Mouse (Mus musculus) embryo, embryonic 10.5 days (tissue): ENCODE measurements at regions not wholly inside any gene's neighbourhood (a gene's known extent, or its start where the extent isn't known, plus 50 kb on each side); places are given as distances from the start of the nearest gene placed in this dataset.

Experiments used
- DNase-seq: peaks from one replicate; pipeline ENCODE4 v3.0.0-alpha.2; 2015; ENCODE audit warnings: low spot score

DNA sequence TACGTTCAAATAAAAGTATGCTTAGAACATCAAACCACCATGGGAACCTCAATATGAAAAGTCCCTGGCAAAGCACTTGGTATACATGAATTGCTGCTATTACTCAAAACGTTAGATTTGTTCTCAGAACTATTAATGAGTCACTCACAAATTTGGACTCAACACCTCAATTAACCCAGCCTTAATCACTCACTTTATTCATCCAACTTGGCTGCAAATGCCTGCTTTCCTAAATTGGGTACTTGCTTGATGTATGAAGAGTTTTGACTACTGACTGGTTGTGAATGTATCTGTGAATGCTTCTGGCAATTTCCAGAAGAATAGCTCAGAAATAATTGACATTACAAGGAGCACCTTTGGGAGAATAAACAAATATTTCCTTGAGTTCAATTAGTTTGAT, 308.6 kb downstream of the Arl4a start:
- DNase-seq = no peak

DNA sequence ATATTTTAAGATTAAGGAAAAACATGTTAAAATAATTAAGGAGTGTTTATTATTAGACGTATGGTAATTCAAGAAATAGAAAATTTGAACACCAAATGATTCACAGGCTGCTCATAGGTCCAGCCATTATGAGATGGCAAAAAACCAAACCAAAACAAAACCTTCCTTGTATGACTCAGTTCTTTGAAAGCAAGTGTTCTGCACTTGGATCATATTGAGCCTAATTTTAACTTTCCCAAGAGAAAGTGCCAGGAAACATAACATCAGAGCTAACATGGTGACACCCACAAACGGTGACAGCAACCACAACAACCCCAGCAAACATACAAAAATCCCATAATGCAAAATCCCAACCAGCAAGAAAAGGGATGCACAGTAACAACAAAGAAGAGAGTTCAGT, 313.7 kb downstream of the Arl4a start:
- no peak for DNase-seq

DNA sequence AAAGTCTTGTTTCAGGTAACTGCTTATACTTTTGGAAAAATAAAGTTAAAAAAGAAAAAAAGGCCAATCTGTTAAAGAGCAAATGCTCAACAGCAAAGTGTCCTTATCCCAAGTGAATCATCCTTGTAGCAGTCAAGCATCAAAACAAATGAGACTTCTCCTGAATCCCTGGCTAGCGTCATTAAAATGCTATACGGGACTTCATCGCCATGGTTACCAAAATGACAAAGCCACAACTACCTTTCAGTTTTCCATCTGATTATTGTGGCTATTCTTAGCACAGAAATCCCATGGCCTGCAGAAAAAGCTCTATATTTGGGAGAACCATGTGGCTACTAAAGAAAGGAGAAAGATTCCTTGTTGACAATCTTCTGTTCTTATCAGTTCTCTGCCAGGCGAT, 322.7 kb downstream of the Arl4a start:
- peak; percentile 70 for DNase-seq

DNA sequence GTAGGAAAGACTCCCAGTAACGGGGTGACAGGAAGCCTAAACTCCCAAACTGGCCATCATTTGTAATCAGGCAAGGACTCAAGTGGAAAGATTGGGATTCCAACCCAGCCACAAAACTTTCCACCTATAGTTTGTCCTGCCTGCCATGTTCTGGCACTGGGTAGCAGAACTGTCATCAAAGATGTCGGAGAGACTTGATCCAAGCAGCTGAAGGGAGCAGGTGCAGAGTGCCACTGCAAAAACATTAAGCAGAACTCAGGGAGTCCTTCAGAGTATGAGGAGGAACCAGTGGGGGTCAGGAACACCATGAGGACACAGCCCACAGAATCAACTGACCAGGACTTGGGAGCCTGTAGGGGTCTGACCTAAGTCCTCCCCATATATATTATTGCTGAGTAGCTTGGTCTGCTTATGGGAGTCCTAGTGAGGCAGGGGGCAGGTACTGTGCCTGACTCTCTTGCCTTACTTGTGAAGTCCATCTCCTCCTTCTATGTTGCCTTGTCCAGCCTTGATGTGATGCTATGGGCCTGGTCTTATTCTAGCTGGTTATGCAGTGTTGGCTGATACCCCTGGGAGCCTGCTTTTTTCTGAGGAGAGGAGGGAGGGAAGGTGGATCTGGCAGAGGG, 323.5 kb downstream of the Arl4a start:
- no peak for DNase-seq

DNA sequence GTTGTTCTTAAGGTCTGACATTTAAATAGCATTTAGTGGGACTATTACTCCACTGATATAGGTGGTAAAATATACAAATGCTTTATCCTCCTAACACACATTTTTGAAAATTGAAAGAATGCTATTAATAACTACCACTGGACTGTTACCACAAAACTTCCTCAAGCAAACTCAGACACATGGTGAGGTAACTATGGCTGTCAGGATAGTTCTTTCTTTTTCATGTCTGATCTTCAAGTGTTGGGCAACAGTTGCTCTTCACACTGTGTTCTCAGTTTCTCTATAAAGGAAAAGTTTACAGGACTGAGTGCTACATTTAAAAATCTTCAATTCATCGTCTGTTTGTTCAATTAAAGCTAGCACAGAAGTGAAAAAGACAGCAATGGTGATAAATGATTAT, 326.0 kb downstream of the Arl4a start:
- no peak for DNase-seq

DNA sequence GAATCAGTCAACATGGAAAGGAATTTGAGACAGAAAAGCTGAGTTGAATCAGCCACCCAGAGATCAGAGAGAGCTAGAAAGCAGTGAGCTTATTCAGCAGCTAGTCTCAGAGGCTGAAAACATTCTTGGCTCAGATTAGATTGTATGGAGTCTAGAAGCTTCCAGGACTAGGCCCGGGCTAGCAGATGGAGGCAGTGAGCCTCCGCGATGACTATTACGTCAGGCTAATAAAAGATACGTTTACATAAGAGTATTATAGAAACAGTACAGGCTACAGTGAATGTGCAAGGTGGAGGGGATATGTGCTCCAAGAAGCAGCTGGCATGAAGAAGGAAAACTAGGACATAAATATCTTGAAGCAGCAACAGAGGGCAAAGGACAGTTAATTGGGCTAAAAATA, 328.0 kb downstream of the Arl4a start:
- DNase-seq = no peak

DNA sequence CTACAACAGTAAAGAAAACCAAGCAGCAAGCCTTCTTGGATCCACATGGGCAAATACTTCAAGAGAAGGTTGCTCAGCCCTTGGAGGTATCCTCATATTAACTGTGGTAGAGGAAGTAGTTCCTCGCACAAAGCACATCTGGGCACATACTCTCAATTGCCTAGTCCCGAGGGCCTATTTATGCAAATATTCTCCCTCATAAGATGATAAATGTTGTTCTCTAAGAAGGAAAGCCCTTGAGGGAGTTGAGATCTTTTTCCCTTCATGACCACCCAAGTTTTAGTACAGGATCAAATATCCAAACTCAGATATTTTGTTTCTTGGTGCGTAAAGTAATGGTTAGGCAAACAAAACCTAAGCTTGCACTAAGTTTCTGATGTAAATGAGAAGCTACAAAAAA, 340.6 kb downstream of the Arl4a start:
- DNase-seq = peak; percentile 6

DNA sequence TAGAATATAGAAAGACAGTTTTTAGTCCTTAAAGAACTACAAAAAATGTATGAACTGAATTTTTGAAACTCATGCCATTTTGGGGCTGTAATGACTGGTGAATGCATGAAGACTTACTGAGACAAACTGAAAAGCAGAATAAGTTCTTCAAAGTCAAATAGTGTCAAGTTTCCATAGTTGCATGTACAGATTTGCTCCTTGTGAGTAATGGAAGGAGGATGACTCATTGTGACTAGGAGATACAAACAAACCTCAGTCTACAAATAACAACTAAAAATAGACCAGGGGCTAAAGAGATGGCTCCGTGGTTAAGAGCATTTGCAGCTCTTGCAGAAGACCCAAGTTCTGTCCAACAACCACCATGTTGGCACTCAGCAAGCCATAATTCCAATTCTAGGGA, 342.5 kb downstream of the Arl4a start:
- no peak for DNase-seq

DNA sequence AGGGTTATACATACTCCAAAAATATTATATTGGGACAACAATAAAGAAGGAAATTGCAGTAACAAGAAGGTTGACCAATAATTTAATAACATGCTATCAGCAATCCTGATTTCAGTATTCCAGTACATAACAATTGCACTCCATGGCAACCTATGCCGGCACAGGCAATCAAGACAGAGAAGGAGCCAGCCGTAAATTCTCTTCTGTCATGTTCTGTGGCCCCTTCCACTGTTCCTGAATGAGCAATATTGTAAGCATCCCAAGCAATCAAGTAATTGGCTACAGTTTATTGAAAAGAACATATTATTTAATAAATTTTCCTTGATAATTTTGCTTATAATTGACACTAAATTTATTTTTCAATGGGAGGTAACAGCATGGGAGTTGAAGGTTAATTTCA, 345.8 kb downstream of the Arl4a start:
- no peak for DNase-seq

DNA sequence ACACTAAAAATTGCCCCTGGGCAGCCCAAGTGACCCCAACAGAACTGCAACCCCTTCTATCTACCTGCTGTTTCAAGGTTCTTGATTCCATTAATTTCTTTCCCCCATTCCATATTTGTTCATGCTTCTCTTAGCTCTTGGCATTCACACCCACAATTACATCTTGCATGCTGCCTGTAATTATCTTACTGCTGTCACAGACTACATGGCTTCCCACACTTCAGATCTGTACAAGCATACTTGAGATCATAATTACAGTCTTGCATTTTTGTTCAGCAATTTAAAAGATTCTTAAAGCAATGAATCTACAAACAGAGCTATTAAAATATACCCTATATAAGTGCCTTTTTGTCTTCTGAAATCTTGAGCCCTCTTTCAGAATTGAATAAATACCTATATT, 352.4 kb downstream of the Arl4a start:
- no peak for DNase-seq

DNA sequence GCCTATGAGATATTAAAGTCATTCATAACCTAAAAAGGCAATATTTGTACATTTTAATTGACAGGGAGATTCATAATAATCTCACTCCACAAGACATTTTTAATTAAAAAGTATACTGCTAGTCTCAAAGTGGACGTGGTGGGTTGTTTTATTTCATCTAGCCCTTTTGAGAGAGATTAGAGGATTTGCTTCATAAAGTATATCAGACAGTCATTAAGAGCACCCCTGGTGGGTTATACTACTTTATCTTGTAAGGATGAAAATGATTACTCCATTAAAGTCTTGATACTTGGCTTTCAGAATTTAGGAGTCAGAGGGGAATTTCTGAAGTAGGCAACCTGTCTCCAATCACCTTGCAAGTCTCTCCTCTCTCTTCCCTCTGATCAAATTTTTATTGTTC, 355.7 kb downstream of the Arl4a start:
- no peak for DNase-seq

DNA sequence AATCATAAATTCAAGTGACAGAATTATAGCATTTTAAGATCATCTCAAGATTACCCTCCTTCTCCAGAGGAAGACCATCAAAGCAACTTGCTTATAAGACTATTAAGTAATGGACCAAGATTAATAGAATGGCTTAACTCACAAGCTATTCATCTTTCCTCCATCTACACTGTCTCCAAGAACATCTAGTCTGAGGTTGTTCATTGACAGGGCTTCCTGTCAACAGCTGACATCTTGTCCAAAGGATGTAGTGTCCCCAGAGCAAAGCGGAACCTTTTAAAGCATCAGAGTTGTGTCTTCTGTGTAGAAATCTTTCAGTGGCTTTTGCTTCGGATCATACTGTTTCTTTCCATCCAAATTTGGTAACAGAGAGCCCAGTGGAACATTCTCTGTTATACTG, 362.2 kb downstream of the Arl4a start:
- DNase-seq = no peak

DNA sequence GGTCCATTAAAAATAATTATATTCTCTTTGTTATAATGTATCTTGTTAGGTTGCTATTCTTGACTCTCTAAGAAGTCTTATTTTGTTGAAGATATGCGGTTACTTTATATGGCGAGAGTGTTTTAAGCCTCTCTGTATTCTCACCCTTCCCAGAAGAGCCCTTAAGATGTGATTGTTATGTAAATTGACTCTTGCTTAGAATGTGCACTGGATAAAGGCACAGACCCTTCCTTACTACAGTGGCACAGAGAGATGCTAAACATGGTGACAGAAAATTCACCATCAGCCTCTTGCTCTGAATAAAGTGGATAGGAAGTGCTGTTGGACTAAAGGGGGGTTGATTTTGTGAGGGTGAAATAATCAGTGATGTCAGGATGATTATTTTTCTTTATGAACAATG, 370.1 kb downstream of the Arl4a start:
- DNase-seq = no peak

DNA sequence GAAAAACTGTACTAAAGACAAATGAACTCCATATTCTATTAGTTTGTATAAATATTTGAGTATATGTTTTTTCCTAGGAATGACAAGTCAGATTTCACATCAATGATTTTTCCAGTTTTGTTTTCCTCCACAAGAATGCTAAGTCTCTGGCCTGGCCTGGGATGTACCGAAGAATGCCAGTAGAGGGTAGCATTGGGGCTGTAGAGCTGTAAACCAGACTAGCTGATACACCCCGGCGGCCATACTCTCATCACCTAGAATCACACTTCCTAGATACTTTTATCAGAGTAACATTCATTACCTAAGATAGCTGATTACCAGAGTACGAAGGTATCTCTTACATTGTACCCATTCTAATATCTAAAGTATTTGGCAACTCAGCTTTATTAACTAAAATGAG, 372.4 kb downstream of the Arl4a start:
- peak; percentile 84 for DNase-seq

DNA sequence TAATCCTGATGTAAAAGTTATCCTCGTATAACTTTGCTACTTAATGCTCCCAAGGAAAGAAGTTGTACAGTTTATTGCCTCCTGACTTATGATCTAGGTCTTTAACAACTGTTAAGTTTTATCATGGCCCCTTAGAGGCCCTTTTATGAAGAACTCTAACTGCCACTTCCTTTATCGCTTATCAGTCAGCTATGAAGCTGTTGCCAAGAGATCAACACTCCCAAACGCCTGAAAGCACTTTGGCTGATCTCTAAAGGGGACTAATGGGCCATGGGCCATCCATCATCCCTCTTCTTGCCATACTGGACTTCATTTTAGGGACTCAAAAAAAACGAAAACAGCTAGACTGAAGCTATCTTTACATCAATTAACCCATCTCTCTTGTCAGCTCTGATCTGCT, 377.4 kb downstream of the Arl4a start:
- peak; percentile 12 for DNase-seq

DNA sequence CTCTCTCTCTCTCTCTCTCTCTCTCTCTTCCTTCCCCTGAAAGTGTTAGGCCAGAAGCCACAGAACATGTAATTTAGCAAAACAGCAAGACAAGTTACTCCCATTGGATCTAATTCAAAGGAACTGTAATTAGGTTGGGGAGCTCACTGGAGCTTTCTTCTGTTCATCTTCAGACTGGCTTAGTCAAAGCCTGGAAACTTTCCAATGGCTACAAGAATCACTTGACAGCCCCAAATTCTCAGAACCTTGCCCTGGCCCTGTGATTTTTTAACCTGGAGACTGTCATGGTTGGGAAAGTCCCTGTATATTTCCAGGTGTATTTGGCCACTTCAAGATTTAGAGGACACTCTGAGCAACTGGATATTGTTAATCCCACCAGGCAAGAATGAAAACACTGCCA, 381.2 kb downstream of the Arl4a start:
- no peak for DNase-seq

DNA sequence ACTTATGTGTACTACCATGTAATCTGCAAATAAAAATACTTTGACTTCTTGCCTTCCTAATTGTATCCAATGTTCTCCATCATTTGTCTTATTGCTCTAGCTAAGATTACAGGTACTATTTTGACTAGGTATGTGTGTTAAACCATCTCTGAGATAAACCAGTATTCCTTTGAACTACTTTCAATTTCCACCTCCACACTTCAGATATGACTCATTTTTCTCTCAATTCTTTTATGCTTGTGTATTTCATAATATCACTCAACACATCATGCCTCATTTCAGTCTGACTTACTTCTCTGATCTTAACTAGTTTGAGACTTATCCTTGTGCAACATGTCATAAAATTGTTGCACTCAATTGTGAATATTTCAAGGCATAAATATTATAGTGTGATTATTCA, 388.9 kb downstream of the Arl4a start:
- no peak for DNase-seq

DNA sequence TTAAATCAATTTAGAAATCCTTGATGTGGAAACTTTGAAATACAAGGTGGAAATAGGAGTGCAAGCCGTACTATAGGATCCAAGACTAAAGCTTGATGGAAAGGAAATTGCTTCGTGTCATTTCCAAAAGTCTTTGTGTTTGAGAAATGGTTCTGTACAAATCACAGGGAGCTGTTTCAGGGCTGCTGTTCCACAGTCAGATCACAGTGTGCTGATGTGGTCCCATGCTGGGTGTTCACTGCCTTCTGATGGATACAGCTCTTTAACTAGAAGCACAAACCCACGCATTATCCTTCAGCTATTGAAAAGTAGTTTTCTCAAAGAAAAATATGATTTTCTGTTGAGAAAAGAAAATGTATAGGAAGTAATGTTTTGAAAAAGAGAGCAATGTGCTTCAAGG, 391.3 kb downstream of the Arl4a start:
- no peak for DNase-seq

DNA sequence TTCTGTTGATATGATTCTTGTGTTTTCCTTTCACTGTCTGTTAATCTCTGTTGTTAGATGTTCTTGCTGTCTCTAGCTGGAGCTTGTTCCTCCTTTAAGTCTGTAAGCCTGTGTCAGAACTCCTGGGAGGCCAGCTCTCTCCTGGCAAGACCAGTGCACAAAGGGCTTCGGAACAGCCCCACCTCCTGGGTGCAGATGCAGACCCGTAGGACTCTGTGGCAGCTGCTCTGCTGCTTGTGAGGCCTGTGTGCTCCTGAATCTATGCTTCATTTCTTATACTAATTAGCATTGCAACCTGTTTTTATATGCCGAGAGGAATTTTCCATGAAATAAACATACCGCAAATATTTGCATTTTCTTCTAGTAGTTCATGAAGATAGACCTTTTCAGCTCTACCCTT, 392.2 kb downstream of the Arl4a start:
- no peak for DNase-seq

DNA sequence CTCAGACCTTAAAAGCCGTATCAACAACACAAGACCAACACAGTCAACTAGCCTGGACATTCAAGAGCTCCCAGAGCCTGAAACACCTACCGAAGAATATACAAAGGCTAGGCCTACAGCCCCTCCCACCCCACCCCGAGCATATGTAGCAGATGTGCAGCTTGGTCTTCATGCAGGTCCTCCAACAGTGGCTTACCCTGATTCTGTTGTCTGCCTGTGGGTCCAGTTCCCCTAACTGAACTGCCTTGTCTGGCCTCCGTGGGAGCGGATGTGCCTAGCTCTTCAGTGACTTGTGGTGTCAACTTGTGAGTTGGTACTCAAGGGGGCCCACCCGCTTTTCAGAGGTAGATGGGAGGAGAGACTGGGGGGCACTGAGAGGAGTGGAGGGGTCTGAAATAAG, 398.6 kb downstream of the Arl4a start:
- no peak for DNase-seq

DNA sequence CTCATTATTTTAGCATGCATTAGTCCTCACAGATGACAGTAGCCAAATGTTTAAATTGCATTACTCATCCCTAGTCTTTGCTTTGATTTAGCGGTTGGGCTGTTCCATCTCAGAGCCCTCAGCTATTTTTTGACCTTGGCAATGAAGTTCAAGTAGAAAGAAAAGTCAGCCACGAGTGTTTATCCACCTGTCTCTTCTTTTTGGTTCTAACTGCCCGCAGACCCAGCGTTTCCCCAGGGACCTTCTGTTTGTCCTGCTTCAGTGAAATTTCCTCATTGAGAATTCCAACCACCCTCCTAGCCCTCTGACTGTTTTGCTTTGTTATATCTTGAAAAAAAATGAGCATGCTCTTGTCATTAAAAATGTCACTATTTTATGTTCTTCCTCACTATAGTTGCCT, 403.5 kb downstream of the Arl4a start:
- DNase-seq = no peak

DNA sequence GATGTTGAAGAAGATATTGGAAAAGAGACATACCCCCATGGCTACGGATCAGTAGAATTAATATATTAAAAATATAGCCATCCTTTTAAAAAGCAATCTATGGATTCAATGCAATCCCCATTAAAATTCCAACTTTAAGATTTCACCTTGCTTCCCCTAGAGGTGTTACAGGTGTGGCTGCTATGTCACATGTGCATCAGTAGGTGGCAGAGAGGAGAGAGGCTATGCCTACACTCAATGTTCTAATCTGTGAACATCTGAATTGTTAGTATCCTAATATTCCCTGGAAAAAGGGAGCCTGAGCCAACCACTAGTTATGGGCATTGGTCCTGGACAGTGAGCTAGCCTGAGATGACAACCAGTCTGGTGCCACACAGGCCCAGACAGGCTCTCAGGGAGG, 416.6 kb downstream of the Arl4a start:
- no peak for DNase-seq

DNA sequence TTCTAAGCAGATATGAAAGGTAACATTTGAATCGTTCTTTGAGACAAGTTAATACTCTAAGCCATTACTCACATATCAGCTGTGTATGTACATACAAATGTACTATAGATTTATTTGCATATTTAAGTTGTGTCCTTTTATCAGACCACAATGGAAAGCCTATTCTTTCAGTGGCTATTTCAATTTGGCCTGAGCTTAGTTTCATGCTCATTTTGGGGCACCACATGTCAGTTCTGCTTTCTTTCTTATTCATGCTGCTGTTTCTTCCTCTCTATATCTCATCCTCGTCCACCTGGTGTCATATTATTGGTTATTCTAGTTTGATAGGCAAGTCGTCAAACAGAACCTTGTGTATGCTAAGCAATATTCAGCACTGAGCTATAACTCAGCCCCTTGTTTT, 432.5 kb downstream of the Arl4a start:
- no peak for DNase-seq

DNA sequence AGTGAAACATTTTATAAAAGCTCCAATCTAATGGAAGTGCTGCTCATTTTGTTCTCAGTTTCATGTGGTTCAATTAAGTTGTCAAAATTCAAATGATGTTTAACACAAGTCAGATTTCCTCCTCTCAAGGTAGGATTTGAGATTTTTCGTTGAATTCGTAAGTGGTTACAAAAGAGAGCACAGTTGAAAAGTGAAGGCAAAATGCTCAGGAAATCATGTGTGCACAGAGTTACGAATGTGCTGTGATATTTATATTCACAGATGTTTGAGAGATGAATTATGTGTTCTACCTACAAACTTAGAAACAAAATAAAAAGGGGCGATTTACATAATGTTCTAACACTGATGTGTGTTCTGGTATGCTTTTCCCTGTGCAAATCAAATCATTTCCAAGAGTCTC, 433.1 kb downstream of the Arl4a start:
- DNase-seq = no peak

DNA sequence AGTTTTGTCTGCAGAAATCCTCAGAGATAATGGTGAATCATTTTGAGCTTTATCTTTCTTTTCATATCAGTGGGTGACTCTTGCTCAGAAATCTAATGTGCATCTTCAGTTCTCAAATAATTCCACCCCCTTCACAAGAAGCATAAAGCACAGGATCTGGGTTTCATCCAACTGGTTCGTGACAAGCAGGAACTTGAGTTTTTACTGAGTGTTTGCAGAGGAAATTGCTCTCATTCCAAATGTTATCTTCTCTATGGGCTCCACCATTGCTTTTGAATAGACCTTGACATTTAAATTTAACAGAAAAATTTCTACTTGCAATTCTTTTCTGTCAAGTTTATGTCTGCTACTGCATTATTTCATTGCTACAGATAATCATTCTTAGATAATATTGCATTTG, 443.1 kb downstream of the Arl4a start:
- DNase-seq = no peak
